Mouse (Mus musculus) midbrain, embryonic 14.5 days (tissue): ENCODE results near the gene Prkca. TPM values are rescaled to one million over a fixed set of nuclear protein-coding genes. Genes with fewer than 3 reads are reported as not detected.

Source experiments
- ATAC-seq: fragments of 200-750 bp; cut with Nextera tagmentation; 2 replicates; pipeline ENCODE4 v1.8.0; 2017; ENCODE audit warnings: moderate number of reproducible peaks, moderate library complexity; ENCODE audit not compliant: low FRiP score, low TSS enrichment
- DNase-seq: peaks from one replicate; pipeline ENCODE4 v3.0.0-alpha.2; 2015
- H3K27ac ChIP-seq: fragments of 300-500 bp; sonication (generic); replicated peaks from 2 replicates; pipeline ENCODE4 v1.5.1; 2014; ENCODE audit warnings: mild to moderate bottlenecking, low read depth, low read length, moderate library complexity
- H3K27me3 ChIP-seq: fragments of 300-500 bp; sonication (generic); 2 replicates; pipeline ENCODE4 v1.6.1; 2014; ENCODE audit warnings: low read length, control low read depth, mixed read lengths; ENCODE audit not compliant: control insufficient read depth, insufficient read depth
- H3K36me3 ChIP-seq: fragments of 300-500 bp; sonication (generic); 2 replicates; pipeline ENCODE4 v1.6.1; 2014; ENCODE audit warnings: low read length, control low read depth; ENCODE audit not compliant: control insufficient read depth, insufficient read depth
- H3K4me1 ChIP-seq: fragments of 300-500 bp; sonication (generic); 2 replicates; pipeline ENCODE4 v1.6.1; 2014; ENCODE audit warnings: mild to moderate bottlenecking, antibody characterized with exemption, low read length, control low read depth; ENCODE audit not compliant: control insufficient read depth, insufficient read depth
- H3K4me2 ChIP-seq: fragments of 300-500 bp; sonication (generic); 2 replicates; pipeline ENCODE4 v1.6.1; 2014; ENCODE audit warnings: mild to moderate bottlenecking, low read length, moderate library complexity
- H3K4me3 ChIP-seq: fragments of 300-500 bp; sonication (generic); replicated peaks from 2 replicates; pipeline ENCODE4 v1.5.1; 2014; ENCODE audit warnings: low read depth, low read length
- H3K9ac ChIP-seq: fragments of 300-500 bp; sonication (generic); replicated peaks from 2 replicates; pipeline ENCODE4 v1.6.1; 2014; ENCODE audit warnings: mild to moderate bottlenecking, low read length, moderate library complexity
- H3K9me3 ChIP-seq: fragments of 300-500 bp; sonication (generic); 2 replicates; pipeline ENCODE4 v1.6.1; 2016; ENCODE audit warnings: low read length, control low read depth, mixed read lengths; ENCODE audit not compliant: control insufficient read depth
- WGBS: fragments of 180-500 bp; shearing (Covaris S2); extraction: QIAGEN DNeasy Blood & Tissue Kit; methylation state at CpG from one replicate; pipeline ENCODE4 v1.1.7; 2014; 5-methylcytosine and 5-hydroxymethylcytosine counted together
- microRNA-seq: library from miRNA; unstranded; fragments of <30 nt; microRNA quantifications from one replicate; pipeline ENCODE4, GENCODE M21; 2016
- polyA plus RNA-seq: library from polyadenylated mRNA; unstranded; fragments of >200 nt; fragmentation: Nextera tagmentation; extraction: Ambion mirVana; gene quantifications from 2 replicates; pipeline ENCODE4 v1.2.1, GENCODE M21; 2014

The Prkca gene
- polyA plus RNA-seq, 1 experiment from 2014 or later = 7.6 TPM

DNA sequence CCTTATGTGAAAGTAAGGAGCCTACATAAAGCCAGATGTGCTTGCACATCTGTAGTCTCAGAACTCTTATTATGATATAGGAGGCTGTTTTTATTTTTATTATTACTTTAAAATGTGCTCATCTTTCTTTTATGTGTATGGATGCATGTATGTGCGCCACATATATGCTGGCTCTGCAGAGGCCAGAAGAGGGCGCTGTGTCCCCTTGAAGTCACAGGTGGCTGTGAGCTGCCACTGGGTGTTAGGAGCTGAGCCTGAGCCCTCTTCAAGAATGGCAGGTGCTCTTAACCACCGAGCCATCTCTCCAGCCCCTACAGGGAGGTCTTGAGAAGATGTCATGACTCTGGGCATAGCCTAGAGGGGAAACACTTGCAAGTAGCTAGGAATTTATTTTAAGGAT, 452.4 kb downstream of the Prkca start:
- Histone ChIP-seq H3K27me3 (no peaks in the 10 kb centered on the region), H3K27ac (no peak overlapping the region), H3K4me3 (no peak overlapping the region), H3K36me3 (no peaks in the 10 kb centered on the region), H3K4me1 (no peaks in the 10 kb centered on the region), H3K9me3 (no peaks in the 10 kb centered on the region), H3K9ac (no peak overlapping the region), H3K4me2 (no peak overlapping the region)
- DNase-seq (no peak), ATAC-seq (no peak)
- 88% methylated on average over 3 of the region's 3 CpGs for WGBS

- Histone ChIP-seq H3K4me2 (no peak overlapping the region), H3K4me3 (no peak overlapping the region), H3K27ac (no peak overlapping the region), H3K36me3 (no peaks in the 10 kb centered on the region), H3K9me3 (no peaks in the 10 kb centered on the region), H3K4me1 (no peaks in the 10 kb centered on the region), H3K27me3 (no peaks in the 10 kb centered on the region), H3K9ac (no peak overlapping the region)
- no peak for DNase-seq
- ATAC-seq = no peak
- WGBS = 86% methylated on average over 6 of the region's 6 CpGs
These were observed 456.4 kb downstream of the Prkca start for GRCm38 (mm10) chr11:107887342-107887741.

Small RNA genes lying within 50 kb of the gene (microRNA-seq; reads per million reads assigned to microRNA genes)
- not detected for gene Mir7223

Other genes starting within 250 kb of the Prkca start
- gene Apoh, start 574 bp downstream of the Prkca start, polyA plus RNA-seq = 0.47 and 0.55 TPM in 2 replicates
- 24.4 and 28.7 TPM in 2 replicates for gene Cep112, start 81.3 kb upstream of the Prkca start, polyA plus RNA-seq